Mouse (Mus musculus) adrenal gland, adult 10 weeks (tissue): ENCODE measurements around the gene Olfr1311. TPM values are rescaled to one million over a fixed set of nuclear protein-coding genes. Genes with fewer than 3 reads are reported as not detected.

Experiments
- polyA plus RNA-seq: library from polyadenylated mRNA; stranded (reverse); fragments of 350-450 nt; fragmentation: Illumina TruSeq; extraction: RNeasy Lipid Tissue Mini Kit (QIAGEN cat#74804); gene quantifications from one replicate; pipeline ENCODE4 v1.2.3, GENCODE M21; 2014; ENCODE audit warnings: low read depth, low replicate concordance

The Olfr1311 gene
- not detected for polyA plus RNA-seq

DNA sequence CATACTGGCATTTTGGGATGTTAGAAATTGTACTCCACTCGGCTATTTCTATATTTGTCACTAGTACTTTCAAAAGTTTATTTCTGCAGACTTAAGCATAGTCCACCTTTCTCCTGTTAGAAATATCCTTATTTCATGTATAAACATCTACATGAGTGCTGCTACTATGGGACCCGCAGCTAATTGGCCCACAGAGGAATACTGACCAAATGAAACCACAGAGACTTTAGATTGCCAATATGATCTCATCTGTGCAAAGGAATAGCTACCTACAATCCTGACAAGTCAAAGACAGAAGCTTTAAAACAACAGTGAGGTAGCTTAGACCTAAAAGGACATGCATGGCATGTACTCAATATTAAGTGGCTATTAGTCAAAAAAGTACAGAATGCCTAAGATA lies at the start of gene Olfr1311:
Gene Olfr1311 (minus strand): TSS at position 101 of the 400 bp plus-strand sequence.

DNA sequence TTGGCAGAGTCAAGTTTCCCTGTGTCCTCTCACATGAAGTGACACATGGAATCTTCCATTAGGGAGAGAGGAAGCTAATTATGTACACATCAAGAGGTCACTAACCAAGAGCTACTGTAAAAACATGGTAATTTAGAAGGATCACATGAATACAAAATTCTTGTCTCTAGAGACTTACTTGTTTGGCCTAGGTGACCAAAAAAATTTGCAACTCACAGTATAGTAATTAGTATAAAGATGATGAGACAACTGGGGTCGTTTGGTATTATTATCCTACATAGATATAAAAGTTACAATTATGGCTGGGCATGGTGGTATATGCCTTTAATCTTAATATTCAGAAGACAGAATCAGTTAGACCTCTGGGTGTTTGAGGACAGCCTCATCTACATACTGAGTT lies 25.9 kb upstream of the Olfr1311 start, which contains the start of gene Olfr1312:
Gene Olfr1312 (minus strand): TSS at position 101 of the 400 bp plus-strand sequence.

DNA sequence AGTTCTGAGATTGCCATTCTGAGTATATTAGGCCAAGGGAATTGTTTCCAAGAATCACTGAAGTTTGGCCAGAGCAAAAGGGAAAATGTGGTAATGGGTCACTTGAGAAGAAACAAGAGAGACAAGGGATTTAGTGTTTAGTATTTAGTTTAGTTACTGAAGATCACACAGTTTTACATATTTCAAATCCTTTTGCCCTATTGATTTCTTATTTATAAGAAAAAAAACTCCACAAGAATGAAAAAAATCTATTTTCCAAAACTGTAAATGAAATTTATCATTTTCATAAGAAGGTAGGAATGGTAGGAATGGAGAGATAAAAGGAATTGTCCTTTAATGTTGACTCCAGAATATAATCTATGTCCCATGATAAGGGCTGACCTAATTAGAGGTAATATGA lies 11.6 kb downstream of the Olfr1311 start, which contains the start of gene Olfr1310:
Gene Olfr1310 (minus strand): TSS at position 101 of the 400 bp plus-strand sequence.

DNA sequence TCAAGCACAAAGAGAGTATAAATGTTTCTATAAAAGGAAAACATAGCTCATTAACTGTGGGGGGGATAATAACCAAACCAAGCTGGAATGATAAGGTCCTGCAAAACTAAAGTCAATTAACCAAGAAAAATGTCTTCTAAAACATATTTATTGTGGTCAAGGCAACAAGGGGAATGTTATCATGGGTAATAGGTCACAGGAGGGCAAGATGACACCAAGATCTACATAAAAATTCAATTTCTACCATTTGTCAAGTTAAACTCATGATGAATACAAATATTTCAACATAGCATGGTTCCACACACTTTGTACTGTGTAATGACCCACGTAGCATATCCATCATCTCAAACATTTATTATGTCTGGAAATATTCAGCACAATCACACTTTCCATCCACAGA lies 34.0 kb downstream of the Olfr1311 start, which contains the start of gene Olfr1309:
Gene Olfr1309 (minus strand): TSS at position 101 of the 400 bp plus-strand sequence.

Other genes starting within 250 kb of the Olfr1311 start
- gene Olfr1302, start 247.0 kb downstream of the Olfr1311 start, polyA plus RNA-seq: not detected
- gene Olfr1303, start 204.1 kb downstream of the Olfr1311 start, polyA plus RNA-seq: not detected
- gene Olfr1305, start 147.3 kb downstream of the Olfr1311 start, polyA plus RNA-seq: not detected
- gene Olfr1306, start 108.1 kb downstream of the Olfr1311 start, polyA plus RNA-seq: not detected
- not detected for gene Olfr1307, start 75.0 kb downstream of the Olfr1311 start, polyA plus RNA-seq
- not detected for gene Olfr1308, start 59.5 kb downstream of the Olfr1311 start, polyA plus RNA-seq
- gene Olfr1309, start 34.1 kb downstream of the Olfr1311 start, polyA plus RNA-seq: not detected
- not detected for gene Olfr1310, start 11.7 kb downstream of the Olfr1311 start, polyA plus RNA-seq
- gene Olfr1312, start 25.8 kb upstream of the Olfr1311 start, polyA plus RNA-seq: not detected
- not detected for gene Olfr1313, start 53.4 kb upstream of the Olfr1311 start, polyA plus RNA-seq
- not detected for gene Olfr1314, start 72.4 kb upstream of the Olfr1311 start, polyA plus RNA-seq
- not detected for gene Olfr1315-ps1, start 91.0 kb upstream of the Olfr1311 start, polyA plus RNA-seq
- gene Olfr1316, start 110.6 kb upstream of the Olfr1311 start, polyA plus RNA-seq: not detected
- gene Olfr1317, start 115.9 kb upstream of the Olfr1311 start, polyA plus RNA-seq: not detected
- not detected for gene Olfr1318, start 129.8 kb upstream of the Olfr1311 start, polyA plus RNA-seq
- not detected for gene Lpcat4, start 215.1 kb upstream of the Olfr1311 start, polyA plus RNA-seq
- not detected for gene Nutm1, start 234.9 kb upstream of the Olfr1311 start, polyA plus RNA-seq
- gene Nop10, start 237.5 kb upstream of the Olfr1311 start, polyA plus RNA-seq: 59.7 TPM
- gene Slc12a6, start 241.4 kb upstream of the Olfr1311 start, polyA plus RNA-seq: 55.3 TPM
- gene Gm21985, start 241.9 kb upstream of the Olfr1311 start, polyA plus RNA-seq: 4.4 TPM